Mouse (Mus musculus) adipocyte (in vitro differentiated cells): ENCODE results near the gene Lgr6.

Experiments
- DNase-seq: peaks from one replicate; pipeline ENCODE4 v3.0.0-alpha.2; 2016; ENCODE audit warnings: low spot score

Lgr6 gene

GRCm38 (mm10) chr1:135014921-135015445 lies 90.1 kb downstream of the Lgr6 start:
- no peak for DNase-seq

GRCm38 (mm10) chr1:135012472-135012871 lies 92.6 kb downstream of the Lgr6 start:
- no peak for DNase-seq

- DNase-seq = no peak
These were observed 93.2 kb downstream of the Lgr6 start for GRCm38 (mm10) chr1:135011912-135012311.

- no peak for DNase-seq
These were observed 95.2 kb downstream of the Lgr6 start for GRCm38 (mm10) chr1:135009833-135010232.

- DNase-seq = no peak
These were observed 99.4 kb downstream of the Lgr6 start for GRCm38 (mm10) chr1:135005696-135006095.

GRCm38 (mm10) chr1:135003346-135003745 lies 101.7 kb downstream of the Lgr6 start:
- no peak for DNase-seq

GRCm38 (mm10) chr1:135000527-135000926 lies 104.5 kb downstream of the Lgr6 start:
- DNase-seq = no peak

GRCm38 (mm10) chr1:134998231-134998630 lies 106.8 kb downstream of the Lgr6 start:
- no peak for DNase-seq

- no peak for DNase-seq
These were observed 107.5 kb downstream of the Lgr6 start for GRCm38 (mm10) chr1:134997568-134997967.

GRCm38 (mm10) chr1:134996471-134996870 lies 108.6 kb downstream of the Lgr6 start:
- no peak for DNase-seq

- DNase-seq = peak; percentile 60
These were observed 109.1 kb downstream of the Lgr6 start for GRCm38 (mm10) chr1:134995954-134996353.

- no peak for DNase-seq
These were observed 109.6 kb downstream of the Lgr6 start for GRCm38 (mm10) chr1:134995437-134995836.

GRCm38 (mm10) chr1:134994739-134995138 lies 110.3 kb downstream of the Lgr6 start:
- no peak for DNase-seq

- no peak for DNase-seq
These were observed 112.9 kb downstream of the Lgr6 start for GRCm38 (mm10) chr1:134992046-134992645.

GRCm38 (mm10) chr1:134989372-134989771 lies 115.7 kb downstream of the Lgr6 start:
- DNase-seq = peak; percentile 92

GRCm38 (mm10) chr1:134987962-134988341 lies 117.1 kb downstream of the Lgr6 start:
- no peak for DNase-seq

- no peak for DNase-seq
These were observed 117.7 kb downstream of the Lgr6 start for GRCm38 (mm10) chr1:134987173-134987961.

- DNase-seq = peak; percentile 56
These were observed 132.2 kb downstream of the Lgr6 start for GRCm38 (mm10) chr1:134972920-134973319.

GRCm38 (mm10) chr1:134965430-134965829 lies 139.6 kb downstream of the Lgr6 start:
- no peak for DNase-seq

- DNase-seq = no peak
These were observed 142.3 kb downstream of the Lgr6 start for GRCm38 (mm10) chr1:134962821-134963220.

- DNase-seq = peak; percentile 88
These were observed 142.8 kb downstream of the Lgr6 start, which contains the start of gene Ube2t for GRCm38 (mm10) chr1:134962053-134962803. Gene Ube2t (plus strand): TSS chr1:134962565.

- no peak for DNase-seq
These were observed 144.4 kb downstream of the Lgr6 start for GRCm38 (mm10) chr1:134960634-134961033.
